Mouse (Mus musculus) forebrain, embryonic 16.5 days (tissue): ENCODE results near the gene Lrrc47. TPM values are rescaled to one million over a fixed set of nuclear protein-coding genes. Genes with fewer than 3 reads are reported as not detected.

Experiments used
- ATAC-seq: fragments of 200-750 bp; cut with Nextera tagmentation; 2 replicates; pipeline ENCODE4 v1.8.0; 2017; ENCODE audit warnings: mild to moderate bottlenecking, moderate library complexity
- H3K27ac ChIP-seq: fragments of 300-500 bp; sonication (generic); 2 replicates; pipeline ENCODE4 v1.5.1; 2014; ENCODE audit warnings: low read length, control low read depth
- H3K27me3 ChIP-seq: fragments of 300-500 bp; sonication (generic); replicated peaks from 2 replicates; pipeline ENCODE4 v1.6.1; 2014; ENCODE audit warnings: low read length; ENCODE audit not compliant: control insufficient read depth, insufficient read depth
- H3K36me3 ChIP-seq: fragments of 300-500 bp; sonication (generic); 2 replicates; pipeline ENCODE4 v1.6.1; 2014; ENCODE audit not compliant: control insufficient read depth, insufficient read depth
- H3K4me1 ChIP-seq: fragments of 300-500 bp; sonication (generic); replicated peaks from 2 replicates; pipeline ENCODE4 v1.6.1; 2014; ENCODE audit warnings: low read length; ENCODE audit not compliant: control insufficient read depth, insufficient read depth
- H3K4me2 ChIP-seq: fragments of 300-500 bp; sonication (generic); 2 replicates; pipeline ENCODE4 v1.6.1; 2014; ENCODE audit warnings: mild to moderate bottlenecking, low read length, control low read depth
- H3K4me3 ChIP-seq: fragments of 300-500 bp; sonication (generic); replicated peaks from 2 replicates; pipeline ENCODE4 v1.5.1; 2014; ENCODE audit warnings: mild to moderate bottlenecking, low read length, control low read depth
- H3K9ac ChIP-seq: fragments of 300-500 bp; sonication (generic); replicated peaks from 2 replicates; pipeline ENCODE4 v1.6.1; 2014; ENCODE audit warnings: low read depth, low read length, control low read depth
- H3K9me3 ChIP-seq: fragments of 300-500 bp; sonication (generic); 2 replicates; pipeline ENCODE4 v1.6.1; 2016; ENCODE audit warnings: low read length; ENCODE audit not compliant: control insufficient read depth
- WGBS: fragments of 180-500 bp; shearing (Covaris S2); extraction: QIAGEN DNeasy Blood & Tissue Kit; methylation state at CpG from one replicate; pipeline ENCODE4 v1.1.7; 2014; 5-methylcytosine and 5-hydroxymethylcytosine counted together
- polyA plus RNA-seq: library from polyadenylated mRNA; unstranded; fragments of >200 nt; fragmentation: Nextera tagmentation; extraction: Ambion mirVana; gene quantifications from 2 replicates; pipeline ENCODE4 v1.2.1, GENCODE M21; 2015

The Lrrc47 gene
- 22.2 and 25.4 TPM in 2 replicates for polyA plus RNA-seq

GRCm38 (mm10) chr4:154011646-154012089 lies at the start of gene Lrrc47:
Lrrc47 (plus strand) TSS chr4:154011731.
- H3K4me3 ChIP-seq, result peak within 1 kb of the TSS; percentile 98
- H3K4me1 ChIP-seq, result peaks cover 19% of the 10 kb centered on the region
- H3K27me3 ChIP-seq, result no peaks in the 10 kb centered on the region
- WGBS, result 0% methylated on average over 46 of the region's 59 CpGs
- H3K36me3 ChIP-seq, result peaks cover 8% of the 10 kb centered on the region
- peak within 1 kb of the TSS; percentile 100 for H3K4me2 ChIP-seq
- peak within 1 kb of the TSS; percentile 88 for H3K9ac ChIP-seq
- peak within 1 kb of the TSS; percentile 0; the same call in 1 of the 2 replicates for H3K27ac ChIP-seq
- ATAC-seq, result peak; percentile 96
- H3K9me3 ChIP-seq, result no peaks in the 10 kb centered on the region

- WGBS, result 84% methylated on average over 7 of the region's 7 CpGs
- H3K9ac ChIP-seq, result no peak overlapping the region
- no peaks in the 10 kb centered on the region for H3K27me3 ChIP-seq
- peaks cover 15% of the 10 kb centered on the region for H3K36me3 ChIP-seq
- H3K4me2 ChIP-seq, result no peak overlapping the region
- no peaks in the 10 kb centered on the region for H3K9me3 ChIP-seq
- no peak overlapping the region for H3K4me3 ChIP-seq
- H3K27ac ChIP-seq, result no peak overlapping the region
- H3K4me1 ChIP-seq, result peaks cover 9% of the 10 kb centered on the region
- no peak for ATAC-seq
Measured at GRCm38 (mm10) chr4:153962631-153963030, 48.9 kb upstream of the Lrrc47 start.

DNA sequence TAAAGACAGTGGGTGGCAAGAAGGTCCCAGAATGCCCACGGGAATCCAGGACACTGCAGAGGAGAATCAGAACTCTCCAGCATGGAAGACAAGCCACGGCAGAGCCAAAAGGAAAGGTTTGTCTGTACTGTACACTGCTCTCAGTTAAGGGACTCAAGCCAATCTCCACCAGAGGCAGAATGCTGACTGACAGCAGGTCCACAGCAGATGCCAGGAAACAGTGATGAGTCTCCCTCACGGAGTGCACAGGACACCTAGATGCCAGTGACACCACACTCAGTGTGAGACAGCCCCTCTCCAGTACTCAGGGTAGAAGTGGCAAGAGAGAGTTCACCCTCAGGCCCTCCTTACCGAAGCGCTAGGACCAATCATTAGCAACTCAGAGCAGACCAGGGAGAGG lies 44.9 kb upstream of the Lrrc47 start:
- H3K4me3 ChIP-seq, result no peak overlapping the region
- no peaks in the 10 kb centered on the region for H3K4me1 ChIP-seq
- no peak overlapping the region for H3K4me2 ChIP-seq
- H3K36me3 ChIP-seq, result peaks cover 15% of the 10 kb centered on the region; the same call in 1 of the 2 replicates
- ATAC-seq, result no peak
- H3K9me3 ChIP-seq, result no peaks in the 10 kb centered on the region
- H3K27me3 ChIP-seq, result no peaks in the 10 kb centered on the region
- H3K9ac ChIP-seq, result no peak overlapping the region
- H3K27ac ChIP-seq, result no peak overlapping the region
- 86% methylated on average over 5 of the region's 5 CpGs for WGBS

- no peak overlapping the region for H3K9ac ChIP-seq
- WGBS, result 83% methylated on average over 2 of the region's 2 CpGs
- no peak for ATAC-seq
- H3K4me2 ChIP-seq, result no peak overlapping the region
- H3K27me3 ChIP-seq, result no peaks in the 10 kb centered on the region
- no peak overlapping the region for H3K4me3 ChIP-seq
- H3K36me3 ChIP-seq, result peaks cover 9% of the 10 kb centered on the region; the same call in 1 of the 2 replicates
- H3K4me1 ChIP-seq, result no peaks in the 10 kb centered on the region
- H3K27ac ChIP-seq, result no peak overlapping the region
- H3K9me3 ChIP-seq, result no peaks in the 10 kb centered on the region
Measured at GRCm38 (mm10) chr4:153967556-153967955, 44.0 kb upstream of the Lrrc47 start.

GRCm38 (mm10) chr4:153968063-153968462 lies 43.5 kb upstream of the Lrrc47 start:
- ATAC-seq, result no peak
- Histone ChIP-seq H3K9me3 (no peaks in the 10 kb centered on the region), H3K4me3 (no peak overlapping the region), H3K27me3 (no peaks in the 10 kb centered on the region), H3K27ac (no peak overlapping the region), H3K36me3 (peaks cover 6% of the 10 kb centered on the region; the same call in 1 of the 2 replicates), H3K9ac (no peak overlapping the region), H3K4me1 (no peaks in the 10 kb centered on the region; the same call in 1 of the 2 replicates), H3K4me2 (no peak overlapping the region)
- 77% methylated on average over 2 of the region's 2 CpGs for WGBS

DNA sequence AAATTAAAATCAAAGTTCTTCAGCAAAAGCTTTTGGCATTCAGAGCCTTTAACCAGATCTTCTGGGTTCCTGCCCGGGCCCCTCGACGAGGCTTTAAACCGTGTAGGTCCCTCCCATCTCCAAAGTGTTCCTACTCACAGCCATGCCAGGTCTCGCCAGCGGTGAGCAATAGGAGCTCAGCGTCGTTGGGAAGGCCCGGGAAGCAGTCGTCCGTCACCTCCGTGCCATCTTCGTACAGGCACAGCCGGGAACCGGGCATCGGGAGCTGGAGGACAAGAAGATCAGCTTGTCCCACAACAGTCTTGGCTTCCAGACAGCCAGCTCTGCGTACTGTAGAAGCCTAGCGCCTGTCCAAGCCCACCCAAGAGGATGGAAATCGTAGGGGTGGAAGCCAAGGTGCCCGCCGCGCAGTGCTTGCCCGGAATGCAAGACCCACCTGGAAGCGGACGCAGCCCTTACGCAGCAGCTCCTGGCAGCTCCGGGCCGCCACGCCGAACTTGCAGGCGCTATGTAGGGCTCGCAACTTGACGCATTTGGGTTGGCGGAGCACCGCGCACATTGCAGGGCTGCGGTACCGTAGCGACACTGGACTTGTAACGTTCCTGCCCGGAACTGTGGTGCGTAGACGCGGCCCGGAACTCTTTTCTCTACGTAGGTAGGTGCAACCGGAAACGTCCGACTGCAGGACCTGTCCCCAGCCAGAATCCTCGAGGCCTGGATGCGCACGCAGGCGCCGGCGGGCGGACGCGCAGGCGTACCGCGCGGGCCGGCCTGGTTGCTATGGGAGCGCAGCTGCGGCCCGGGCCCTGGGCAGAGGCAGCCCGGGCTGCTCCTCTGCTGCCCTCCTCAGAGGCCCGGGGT lies 36.9 kb upstream of the Lrrc47 start, which contains the start of the genes Dffb and Cep104:
Gene Dffb (minus strand): TSS at position 696 of the 861 bp plus-strand sequence.
Gene Cep104 (plus strand): TSS at position 764 of the 861 bp plus-strand sequence.
- Histone ChIP-seq H3K9me3 (no peaks in the 10 kb centered on the region), H3K36me3 (peaks cover 5% of the 10 kb centered on the region), H3K4me3 (peak within 1 kb of the TSS; percentile 74), H3K27me3 (no peaks in the 10 kb centered on the region), H3K4me2 (peak within 1 kb of the TSS; percentile 75), H3K27ac (peak within 1 kb of the TSS; percentile 54; the same call in 1 of the 2 replicates), H3K9ac (peak within 1 kb of the TSS; percentile 83), H3K4me1 (peaks cover 24% of the 10 kb centered on the region)
- 1% methylated on average over 68 of the region's 68 CpGs for WGBS
- ATAC-seq, result peak; percentile 99

DNA sequence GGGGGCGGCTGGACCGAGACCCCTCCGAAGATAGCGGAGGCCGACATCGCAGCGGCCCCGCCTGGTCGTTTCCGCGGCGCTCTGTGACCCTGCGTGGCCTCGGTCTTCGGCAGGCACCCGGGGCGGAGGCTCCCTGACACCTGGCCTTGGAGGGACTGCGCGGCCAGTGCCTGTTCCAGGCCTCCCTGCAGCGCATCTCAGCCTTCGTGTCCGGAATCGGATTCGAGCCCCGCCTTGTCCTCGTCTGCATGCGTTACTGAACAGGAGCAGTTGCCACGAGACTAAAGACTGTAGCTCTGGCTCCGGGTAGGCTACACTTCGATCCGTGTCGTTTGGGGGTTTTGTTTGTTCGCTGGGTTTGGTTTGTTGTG lies 36.3 kb upstream of the Lrrc47 start:
- whole genome bisulfite sequencing, result under 1% methylated on average over 33 of the region's 33 CpGs
- H3K9me3 ChIP-seq, result no peaks in the 10 kb centered on the region
- peak overlapping the region; percentile 72 for H3K9ac ChIP-seq
- H3K36me3 ChIP-seq, result peaks cover 5% of the 10 kb centered on the region
- H3K4me1 ChIP-seq, result peaks cover 24% of the 10 kb centered on the region
- no peaks in the 10 kb centered on the region for H3K27me3 ChIP-seq
- H3K4me3 ChIP-seq, result peak overlapping the region; percentile 74
- no peak overlapping the region for H3K27ac ChIP-seq
- peak; percentile 56; the same call in 1 of the 2 replicates for ATAC-seq
- peak overlapping the region; percentile 64 for H3K4me2 ChIP-seq

- peak overlapping the region; percentile 64 for H3K4me2 ChIP-seq
- H3K27me3 ChIP-seq, result no peaks in the 10 kb centered on the region
- H3K4me1 ChIP-seq, result peaks cover 24% of the 10 kb centered on the region
- 31% methylated on average over 6 of the region's 6 CpGs for WGBS
- no peaks in the 10 kb centered on the region for H3K9me3 ChIP-seq
- peaks cover 5% of the 10 kb centered on the region for H3K36me3 ChIP-seq
- no peak for ATAC-seq
- no peak overlapping the region for H3K27ac ChIP-seq
- peak overlapping the region; percentile 48 for H3K9ac ChIP-seq
- peak overlapping the region; percentile 74 for H3K4me3 ChIP-seq
Measured at GRCm38 (mm10) chr4:153975768-153976167, 35.8 kb upstream of the Lrrc47 start.

DNA sequence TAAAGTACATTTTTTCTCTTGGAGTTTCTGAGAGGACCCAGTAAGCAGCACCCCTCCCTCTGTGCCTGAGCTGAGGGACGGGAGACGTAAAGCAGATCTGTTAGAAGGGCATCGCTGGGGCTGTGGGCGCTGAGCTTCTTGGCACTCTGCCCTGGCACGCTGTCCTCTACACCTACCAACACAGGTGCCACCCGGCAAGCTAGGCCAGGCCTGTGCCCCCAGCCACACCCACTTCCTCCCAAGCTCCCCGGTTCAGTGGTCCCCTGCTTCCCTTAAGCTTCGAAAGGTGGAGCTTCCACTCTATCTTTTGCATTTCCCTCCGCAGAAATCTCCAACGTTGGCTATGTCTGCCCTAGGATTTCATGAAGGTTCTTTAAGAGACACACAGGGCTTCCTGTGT lies 32.3 kb upstream of the Lrrc47 start:
- Histone ChIP-seq H3K36me3 (peaks cover 22% of the 10 kb centered on the region), H3K27me3 (no peaks in the 10 kb centered on the region), H3K4me2 (no peak overlapping the region), H3K27ac (no peak overlapping the region), H3K4me1 (peaks cover 15% of the 10 kb centered on the region), H3K4me3 (no peak overlapping the region), H3K9me3 (no peaks in the 10 kb centered on the region), H3K9ac (no peak overlapping the region)
- ATAC-seq, result no peak
- 90% methylated on average over 10 of the region's 10 CpGs for WGBS
